Mouse (Mus musculus): Measurements from ENCODE around the gene Ppp2r5c. TPM values are rescaled to one million over a fixed set of nuclear protein-coding genes. Genes with fewer than 3 reads are reported as not detected.

Gene Ppp2r5c
- total RNA-seq, 2 experiments from 2014 or later: 102 to 103 TPM

GRCm38 (mm10) chr12:110480701-110481100 lies 33.8 kb downstream of the Ppp2r5c start:
- intact Hi-C loops (cut with DNase I): no loop called here
- no peak for DNase-seq

GRCm38 (mm10) chr12:110483761-110484160 lies 36.8 kb downstream of the Ppp2r5c start:
- intact Hi-C loops (cut with DNase I): no loop called here
- no peak for DNase-seq

- peak in 1 of 2 experiments; percentile 31 for DNase-seq
- intact Hi-C loops (cut with DNase I): loop anchor here (5.0 kb wide), 1 partner anchor 33 kb away; no protein-coding TSS in a partner anchor
Measured at GRCm38 (mm10) chr12:110484824-110485584, 38.1 kb downstream of the Ppp2r5c start.

GRCm38 (mm10) chr12:110485585-110486331 lies 38.8 kb downstream of the Ppp2r5c start:
- intact Hi-C loops (cut with DNase I): loop anchor here (5.0 kb wide), 1 partner anchor 33 kb away; no protein-coding TSS in a partner anchor
- peak; percentile 77 to 80 for DNase-seq

GRCm38 (mm10) chr12:110486852-110487251 lies 39.9 kb downstream of the Ppp2r5c start:
- no peak for DNase-seq
- intact Hi-C loops (cut with DNase I): loop anchor here (5.0 kb wide), 1 partner anchor 35 kb away; no protein-coding TSS in a partner anchor

GRCm38 (mm10) chr12:110488031-110488430 lies 41.1 kb downstream of the Ppp2r5c start:
- intact Hi-C loops (cut with DNase I): loop anchor here (5.0 kb wide), 1 partner anchor 36 kb away; no protein-coding TSS in a partner anchor
- no peak for DNase-seq

- intact Hi-C loops (cut with DNase I): loop anchor here (5.0 kb wide), 1 partner anchor 38 kb away; no protein-coding TSS in a partner anchor
- no peak for DNase-seq
Measured at GRCm38 (mm10) chr12:110489946-110490701, 43.2 kb downstream of the Ppp2r5c start.

- no peak for DNase-seq
- intact Hi-C loops (cut with DNase I): no loop called here
Measured at GRCm38 (mm10) chr12:110492436-110492835, 45.5 kb downstream of the Ppp2r5c start.

GRCm38 (mm10) chr12:110493597-110494369 lies 46.9 kb downstream of the Ppp2r5c start:
- no peak for DNase-seq
- intact Hi-C loops (cut with DNase I): no loop called here

GRCm38 (mm10) chr12:110494846-110495245 lies 47.9 kb downstream of the Ppp2r5c start:
- no peak for DNase-seq
- intact Hi-C loops (cut with DNase I): no loop called here

- DNase-seq: no peak
- intact Hi-C loops (cut with DNase I): no loop called here
Measured at GRCm38 (mm10) chr12:110495260-110495659, 48.3 kb downstream of the Ppp2r5c start.

- intact Hi-C loops (cut with DNase I): no loop called here
Measured at GRCm38 (mm10) chr12:110496016-110496415, 49.1 kb downstream of the Ppp2r5c start.

GRCm38 (mm10) chr12:110497013-110497412 lies 50.1 kb downstream of the Ppp2r5c start:
- no peak for DNase-seq
- intact Hi-C loops (cut with DNase I): no loop called here

More at GRCm38 (mm10) chr12:110496016-110496415, 49.1 kb downstream of the Ppp2r5c start:
- no peak for DNase-seq

- intact Hi-C loops (cut with DNase I): no loop called here
- DNase-seq: no peak
Measured at GRCm38 (mm10) chr12:110497485-110497884, 50.6 kb downstream of the Ppp2r5c start.

GRCm38 (mm10) chr12:110498283-110499224 lies 51.6 kb downstream of the Ppp2r5c start:
- DNase-seq: no peak
- intact Hi-C loops (cut with DNase I): no loop called here

GRCm38 (mm10) chr12:110499225-110499992 lies 52.5 kb downstream of the Ppp2r5c start:
- intact Hi-C loops (cut with DNase I): no loop called here
- peak in 1 of 2 experiments; percentile 52 for DNase-seq

GRCm38 (mm10) chr12:110500095-110500494 lies 53.2 kb downstream of the Ppp2r5c start:
- DNase-seq: no peak
- intact Hi-C loops (cut with DNase I): no loop called here
